Mouse (Mus musculus) liver, embryonic 14.5 days (tissue): ENCODE results near the gene Dnah7a. TPM values are rescaled to one million over a fixed set of nuclear protein-coding genes. Genes with fewer than 3 reads are reported as not detected.

ENCODE experiments used
- ATAC-seq: fragments of 200-750 bp; cut with Nextera tagmentation; 2 replicates; pipeline ENCODE4 v1.8.0; 2017; ENCODE audit warnings: moderate number of reproducible peaks, mild to moderate bottlenecking, moderate library complexity; ENCODE audit not compliant: insufficient read depth
- DNase-seq, 3 experiments: peaks; one replicate each; pipeline ENCODE4 v3.0.0-alpha.2; 2012 to 2013; ENCODE audit warnings: low read depth in 3 of 3, low spot score in 3 of 3
- H3K27ac ChIP-seq: fragments of 300-500 bp; sonication (generic); 2 replicates; pipeline ENCODE4 v1.5.1; 2014; ENCODE audit warnings: moderate library complexity, mild to moderate bottlenecking, control low read depth, inconsistent platforms
- H3K27me3 ChIP-seq: fragments of 300-500 bp; sonication (generic); 2 replicates; pipeline ENCODE4 v1.6.1; 2014; ENCODE audit warnings: mild to moderate bottlenecking, low read length, moderate library complexity; ENCODE audit not compliant: control insufficient read depth, insufficient read depth
- H3K36me3 ChIP-seq: fragments of 300-500 bp; sonication (generic); replicated peaks from 2 replicates; pipeline ENCODE4 v1.6.1; 2014; ENCODE audit warnings: low read depth; ENCODE audit not compliant: control insufficient read depth, insufficient read depth
- H3K4me1 ChIP-seq, 2 experiments: fragments of 200-500 bp in 1 of 2; fragments of 300-500 bp in 1 of 2; sonication (generic) in 1 of 2; replicated peaks; 2 replicates each; pipeline ENCODE4 v1.6.1; 2012 to 2014; ENCODE audit warnings: antibody characterized with exemption in 1 of 2, inconsistent platforms in 1 of 2, low read length in 1 of 2; ENCODE audit not compliant: control insufficient read depth in 2 of 2, insufficient read depth in 2 of 2
- H3K4me2 ChIP-seq: fragments of 300-500 bp; sonication (generic); 2 replicates; pipeline ENCODE4 v1.6.1; 2014; ENCODE audit warnings: low read depth, mild to moderate bottlenecking, control low read depth, moderate library complexity
- H3K4me3 ChIP-seq, 2 experiments: fragments of 200-500 bp in 1 of 2; fragments of 300-500 bp in 1 of 2; sonication (generic) in 1 of 2; 2 replicates each; pipeline ENCODE4 v1.5.1; 2012 to 2014; ENCODE audit warnings: low read depth in 2 of 2, low read length in 2 of 2, mild to moderate bottlenecking in 2 of 2, control low read depth in 1 of 2, inconsistent platforms in 1 of 2, moderate library complexity in 1 of 2; ENCODE audit not compliant: insufficient read depth in 1 of 2
- H3K9ac ChIP-seq: fragments of 300-500 bp; sonication (generic); replicated peaks from 2 replicates; pipeline ENCODE4 v1.6.1; 2014; ENCODE audit warnings: mild to moderate bottlenecking, control low read depth, moderate library complexity
- H3K9me3 ChIP-seq: fragments of 300-500 bp; sonication (generic); 2 replicates; pipeline ENCODE4 v1.6.1; 2016; ENCODE audit warnings: low read length, mixed read lengths; ENCODE audit not compliant: control insufficient read depth
- CTCF ChIP-seq: IDR thresholded peaks from 2 replicates; pipeline ENCODE4 v1.5.1; 2016; ENCODE audit warnings: antibody characterized with exemption, low read depth, control low read depth
- EP300 ChIP-seq: IDR thresholded peaks from 2 replicates; pipeline ENCODE4 v1.6.1; 2016; ENCODE audit warnings: antibody characterized with exemption, low read depth
- WGBS: fragments of 180-500 bp; shearing (Covaris S2); extraction: QIAGEN DNeasy Blood & Tissue Kit; methylation state at CpG from one replicate; pipeline ENCODE4 v1.1.7; 2014; ENCODE audit not compliant: insufficient replicate concordance; 5-methylcytosine and 5-hydroxymethylcytosine counted together
- polyA plus RNA-seq, 2 experiments: library from polyadenylated mRNA; depleted of rRNA in 1 of 2; stranded (reverse) in 1 of 2; unstranded in 1 of 2; fragments of >200 nt; fragmentation: Nextera tagmentation in 1 of 2; extraction: Ambion mirVana in 1 of 2; gene quantifications; 2 replicates each; pipeline versions ENCODE4 v1.2.1 to v1.2.3; 2012 to 2014

Dnah7a gene
- polyA plus RNA-seq, 2 experiments, result not detected

DNA sequence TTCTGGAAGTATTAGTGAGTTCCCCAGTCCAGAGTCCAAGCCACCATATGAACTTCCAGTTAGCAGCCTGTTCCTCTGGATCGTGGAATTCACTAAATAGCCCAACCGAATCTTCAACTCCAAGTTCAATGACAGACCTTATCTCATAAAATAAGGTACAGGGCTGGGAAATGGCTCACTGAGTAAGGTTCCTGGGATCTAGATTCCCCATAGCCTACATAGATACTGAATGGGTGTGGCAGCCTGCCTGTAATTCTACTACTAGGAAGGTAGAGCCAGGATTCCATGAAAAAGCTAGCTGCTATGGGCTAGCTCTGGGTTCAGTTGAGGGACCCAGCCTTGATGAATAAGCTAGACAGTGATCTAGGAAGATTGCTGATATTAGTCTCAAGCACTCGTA, 30.0 kb upstream of the Dnah7a start:
- ATAC-seq (no peak), DNase-seq (no peak)
- WGBS, result 62% methylated on average over 3 of the region's 3 CpGs
- no peaks in the 10 kb centered on the region for H3K27me3 ChIP-seq
- H3K27ac ChIP-seq, result no peak overlapping the region
- H3K9ac ChIP-seq, result no peak overlapping the region
- no peak overlapping the region for H3K4me3 ChIP-seq
- H3K4me2 ChIP-seq, result no peak overlapping the region
- TF ChIP-seq CTCF, result no peak
- TF ChIP-seq EP300, result no peak
- no peaks in the 10 kb centered on the region for H3K4me1 ChIP-seq
- no peaks in the 10 kb centered on the region for H3K9me3 ChIP-seq
- H3K36me3 ChIP-seq, result no peaks in the 10 kb centered on the region

DNA sequence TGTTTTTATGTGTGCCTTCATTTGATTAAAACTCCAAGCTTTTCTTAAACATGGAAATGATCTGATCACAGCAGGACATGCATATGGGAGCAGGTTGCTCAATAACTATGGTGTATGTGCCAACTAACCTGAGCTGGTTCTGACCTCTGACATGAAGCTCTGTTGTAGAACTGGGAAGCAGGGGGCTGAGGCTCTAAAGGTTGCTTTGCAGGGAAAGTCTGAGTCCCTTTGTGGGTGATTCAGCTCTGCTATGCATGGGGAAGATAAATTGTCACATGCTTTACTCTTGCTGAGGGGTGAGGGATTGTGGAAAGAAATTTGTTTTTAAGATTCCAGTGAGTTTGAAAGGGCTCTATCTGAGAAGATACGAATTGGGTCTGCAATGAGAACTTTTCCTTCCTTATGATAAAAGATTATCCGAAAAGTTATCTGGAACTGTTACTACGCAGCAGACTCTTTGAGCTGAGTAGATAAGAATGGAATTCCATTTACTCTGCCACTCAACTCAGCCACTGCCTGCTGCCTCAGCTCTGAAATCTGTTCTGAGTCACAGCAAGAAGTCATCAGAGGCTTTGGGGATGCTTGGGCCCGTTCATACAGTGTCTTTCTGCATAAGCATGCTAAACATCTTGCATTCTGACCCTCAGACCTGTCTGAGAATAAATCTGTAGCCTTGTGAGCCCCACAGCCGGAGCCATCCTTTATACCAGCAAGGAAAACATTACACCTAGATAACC, 22.1 kb upstream of the Dnah7a start:
- H3K4me3 ChIP-seq, result no peak overlapping the region
- H3K9me3 ChIP-seq, result no peaks in the 10 kb centered on the region
- DNase-seq, result no peak
- H3K27me3 ChIP-seq, result no peaks in the 10 kb centered on the region
- peaks cover 0 to 2% of the 10 kb centered on the region in 2 experiments; a peak in 1 of 4 replicates for H3K4me1 ChIP-seq
- no peak overlapping the region for H3K4me2 ChIP-seq
- no peak overlapping the region for H3K27ac ChIP-seq
- ATAC-seq, result no peak
- no peaks in the 10 kb centered on the region for H3K36me3 ChIP-seq
- 25% methylated on average over 5 of the region's 5 CpGs for WGBS
- no peak overlapping the region for H3K9ac ChIP-seq
- no peak for TF ChIP-seq EP300
- no peak for TF ChIP-seq CTCF

GRCm38 (mm10) chr1:53726883-53727282, 20.3 kb upstream of the Dnah7a start:
- no peaks in the 10 kb centered on the region for H3K9me3 ChIP-seq
- H3K27me3 ChIP-seq, result no peaks in the 10 kb centered on the region
- no peak overlapping the region for H3K4me2 ChIP-seq
- H3K27ac ChIP-seq, result no peak overlapping the region
- DNase-seq (no peak), ATAC-seq (no peak)
- no peak overlapping the region for H3K4me3 ChIP-seq
- 70% methylated on average over 2 of the region's 2 CpGs for WGBS
- no peak overlapping the region for H3K9ac ChIP-seq
- no peaks in the 10 kb centered on the region for H3K36me3 ChIP-seq
- TF ChIP-seq EP300, result no peak
- no peak for TF ChIP-seq CTCF
- H3K4me1 ChIP-seq, result peaks cover 0 to 2% of the 10 kb centered on the region in 2 experiments; a peak in 1 of 4 replicates

DNA sequence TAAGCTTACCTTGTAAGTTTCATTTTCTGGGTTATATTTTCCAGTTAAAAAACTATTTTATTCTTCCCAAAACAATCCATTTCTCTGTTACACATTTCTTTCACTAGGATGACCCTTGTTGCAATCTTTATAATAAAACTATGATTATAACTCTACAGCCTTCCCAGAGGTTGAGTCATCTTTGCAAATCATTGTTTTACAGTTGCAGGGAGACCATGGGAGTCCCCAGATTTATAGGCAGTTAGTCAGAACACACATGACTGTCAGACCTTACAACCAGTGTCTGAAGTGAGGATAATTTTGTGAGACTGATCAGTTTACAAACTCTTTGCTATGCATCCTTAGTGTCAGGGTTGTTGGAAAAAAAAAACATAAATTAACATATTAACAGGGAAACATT, 14.8 kb upstream of the Dnah7a start:
- H3K4me2 ChIP-seq, result no peak overlapping the region
- no peak for DNase-seq
- ATAC-seq, result no peak
- no peaks in the 10 kb centered on the region for H3K4me1 ChIP-seq
- H3K9me3 ChIP-seq, result no peaks in the 10 kb centered on the region
- H3K4me3 ChIP-seq, result no peak overlapping the region
- no peak overlapping the region for H3K27ac ChIP-seq
- no peaks in the 10 kb centered on the region for H3K27me3 ChIP-seq
- no peaks in the 10 kb centered on the region for H3K36me3 ChIP-seq
- TF ChIP-seq EP300 (no peak), CTCF (no peak)
- H3K9ac ChIP-seq, result no peak overlapping the region

GRCm38 (mm10) chr1:53720601-53721351, 14.2 kb upstream of the Dnah7a start:
- H3K27me3 ChIP-seq, result no peaks in the 10 kb centered on the region
- 53% methylated on average over 5 of the region's 5 CpGs for WGBS
- H3K36me3 ChIP-seq, result no peaks in the 10 kb centered on the region
- H3K4me2 ChIP-seq, result no peak overlapping the region
- TF ChIP-seq CTCF, result no peak
- no peak for TF ChIP-seq EP300
- ATAC-seq (no peak), DNase-seq (no peak)
- no peaks in the 10 kb centered on the region for H3K4me1 ChIP-seq
- H3K9me3 ChIP-seq, result no peaks in the 10 kb centered on the region
- no peak overlapping the region for H3K4me3 ChIP-seq
- no peak overlapping the region for H3K27ac ChIP-seq
- H3K9ac ChIP-seq, result no peak overlapping the region
